Mouse (Mus musculus) ZHBTc4 (cell line): Measurements from ENCODE around the gene Neurl2.
"Not testable (repeated sequence)": the region's sequence is repeated elsewhere in the genome, so short reads cannot be mapped to it uniquely, and the experiment has no call there.

Source experiments
- DNase-seq: peaks from one replicate; pipeline ENCODE4 v3.0.0-alpha.2; 2011; ENCODE audit warnings: low read depth, low spot score

Gene Neurl2

DNA sequence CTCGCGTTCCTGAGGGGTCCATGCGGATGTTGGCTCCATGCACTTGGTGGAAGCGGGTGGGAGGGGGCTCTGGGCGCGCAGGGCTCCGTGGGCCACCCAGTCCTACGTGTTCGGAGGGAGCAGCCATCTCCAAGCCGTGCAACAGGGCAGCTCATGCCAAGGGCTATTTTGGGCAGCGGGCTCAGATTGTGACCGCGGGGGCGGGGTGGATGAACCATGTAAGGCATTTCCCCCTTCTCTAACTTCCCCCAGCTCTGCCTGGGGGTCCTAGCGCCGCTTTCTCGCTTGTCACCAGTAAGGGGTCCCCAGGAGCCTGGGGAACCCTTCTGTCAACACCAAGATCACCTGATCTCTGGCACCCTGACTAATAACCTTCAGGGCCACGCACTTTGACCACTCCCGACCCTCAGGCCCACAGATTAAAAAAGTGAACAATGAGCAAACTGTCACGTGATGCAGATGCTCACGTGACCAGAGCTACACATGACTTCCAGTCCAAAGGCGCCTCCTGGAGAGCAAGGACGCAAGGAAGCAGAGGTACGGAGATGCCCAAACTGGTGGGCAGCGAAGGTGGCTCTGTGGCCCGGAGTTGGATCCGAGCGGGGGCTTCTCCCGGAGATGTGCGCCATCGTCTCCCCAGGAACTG is at the start of gene Neurl2:
Gene Neurl2, minus strand, starts transcription at position 143 of the 646 bp plus-strand sequence.
- peak; percentile 98 for DNase-seq

GRCm38 (mm10) chr2:164882619-164883018 is 49.4 kb upstream of the Neurl2 start:
- no peak for DNase-seq

GRCm38 (mm10) chr2:164879568-164880277 is 46.5 kb upstream of the Neurl2 start:
- DNase-seq: peak; percentile 97

GRCm38 (mm10) chr2:164879228-164879567 is 45.9 kb upstream of the Neurl2 start, which contains the start of gene Pcif1:
Pcif1 (plus strand) TSS chr2:164879304.
- DNase-seq: peak; percentile 94

DNA sequence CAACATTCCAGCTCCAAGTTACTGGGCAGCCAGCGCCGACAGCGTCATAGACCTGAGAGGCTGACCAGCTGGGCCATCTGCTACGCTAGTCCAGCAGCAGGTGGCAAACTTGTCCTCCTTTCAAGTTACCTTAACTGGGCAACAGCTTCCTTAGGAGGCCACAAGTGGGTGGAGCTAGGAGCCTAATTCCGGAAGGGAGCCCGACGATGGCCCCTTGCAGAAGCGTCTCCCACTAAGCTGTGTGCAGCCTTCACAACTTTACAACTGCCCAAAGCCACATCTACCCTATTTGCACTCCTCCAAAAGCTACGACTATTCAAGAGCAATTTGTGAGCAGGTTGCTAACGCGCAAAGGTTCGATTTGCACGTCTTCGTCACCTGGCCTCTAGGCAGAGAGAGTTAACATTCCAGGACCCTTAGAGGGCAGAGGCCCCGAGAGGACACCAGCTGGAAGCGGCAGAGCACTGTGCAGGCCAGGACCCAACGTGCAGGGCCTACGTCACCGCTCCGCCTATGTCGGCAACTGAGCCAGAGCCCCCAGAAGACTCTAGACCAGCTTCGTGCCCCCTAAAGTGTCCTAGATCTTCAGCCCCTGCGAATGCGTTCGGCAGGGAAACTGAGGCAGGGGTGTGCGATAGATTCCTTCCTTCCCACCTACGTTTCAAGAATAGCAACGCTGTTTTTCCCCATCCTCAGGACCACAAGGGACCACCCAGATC is 45.4 kb upstream of the Neurl2 start:
- peak; percentile 75 for DNase-seq

GRCm38 (mm10) chr2:164877376-164878215 is 44.3 kb upstream of the Neurl2 start:
- peak; percentile 40 for DNase-seq

GRCm38 (mm10) chr2:164875648-164876047 is 42.4 kb upstream of the Neurl2 start:
- DNase-seq: not testable (repeated sequence)

- peak; percentile 86 for DNase-seq
Measured at GRCm38 (mm10) chr2:164874239-164874769, 41.0 kb upstream of the Neurl2 start.

DNA sequence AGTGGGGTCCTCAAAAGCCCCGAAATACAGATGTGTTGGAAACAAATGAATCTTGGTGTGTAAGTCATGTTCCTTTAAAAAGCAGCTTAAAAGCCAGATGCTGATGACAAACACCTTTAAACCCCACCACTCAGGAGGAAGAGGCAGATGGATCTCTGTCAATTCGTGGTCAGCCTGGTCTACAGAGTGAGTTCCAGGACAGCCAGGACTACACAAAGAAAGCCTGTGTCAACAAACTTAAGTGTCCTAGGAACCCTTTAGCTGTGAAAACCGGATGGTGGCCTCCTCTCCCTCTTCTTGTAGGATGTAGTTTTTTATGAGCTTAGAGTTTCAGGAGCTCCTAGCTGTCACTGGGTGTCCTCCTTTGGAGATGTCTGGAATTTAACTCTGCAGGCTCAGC is 40.4 kb upstream of the Neurl2 start:
- DNase-seq: no peak

GRCm38 (mm10) chr2:164871602-164872303 is 38.5 kb upstream of the Neurl2 start:
- peak; percentile 54 for DNase-seq

DNA sequence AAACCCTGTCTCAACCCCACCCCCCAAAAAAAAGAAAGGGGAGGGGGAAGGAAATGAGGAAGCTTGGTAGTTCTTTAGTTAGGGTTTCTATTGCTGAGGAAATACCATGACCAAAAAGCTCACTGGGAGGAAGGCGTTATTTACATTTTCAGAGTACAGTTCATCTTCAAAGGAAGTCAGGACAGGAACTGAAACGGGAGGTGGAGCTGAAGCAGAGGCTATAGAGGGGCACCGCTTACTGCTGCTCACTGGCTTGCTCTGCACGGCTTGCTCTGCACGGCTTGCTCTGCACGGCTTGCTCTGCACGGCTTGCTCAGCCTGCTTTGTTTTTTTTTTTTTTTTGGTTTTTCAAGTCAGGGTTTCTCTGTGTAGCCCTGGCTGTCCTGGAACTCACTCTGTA is 35.2 kb upstream of the Neurl2 start:
- no peak for DNase-seq

DNA sequence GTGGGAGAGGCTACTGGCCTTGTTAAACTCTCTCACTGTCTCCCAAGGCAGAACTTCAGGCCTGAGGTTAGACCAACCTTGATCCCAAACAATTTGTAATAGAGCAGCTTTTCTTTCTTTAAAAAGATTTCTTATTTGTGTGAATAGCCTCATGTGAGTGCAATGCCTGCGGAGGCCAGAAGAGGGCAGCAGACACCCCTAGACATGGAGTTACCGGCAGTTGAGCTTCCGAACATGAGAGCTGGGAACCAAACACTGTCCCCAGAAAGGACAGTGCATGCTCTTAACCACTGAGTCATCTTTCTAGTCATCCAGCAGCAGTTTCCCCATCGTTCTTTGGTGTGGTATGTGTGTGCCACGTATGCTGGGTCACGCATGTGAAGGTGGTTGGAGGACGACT is 34.3 kb upstream of the Neurl2 start:
- peak; percentile 86 for DNase-seq

GRCm38 (mm10) chr2:164866741-164867551 is 33.7 kb upstream of the Neurl2 start:
- peak; percentile 87 for DNase-seq

DNA sequence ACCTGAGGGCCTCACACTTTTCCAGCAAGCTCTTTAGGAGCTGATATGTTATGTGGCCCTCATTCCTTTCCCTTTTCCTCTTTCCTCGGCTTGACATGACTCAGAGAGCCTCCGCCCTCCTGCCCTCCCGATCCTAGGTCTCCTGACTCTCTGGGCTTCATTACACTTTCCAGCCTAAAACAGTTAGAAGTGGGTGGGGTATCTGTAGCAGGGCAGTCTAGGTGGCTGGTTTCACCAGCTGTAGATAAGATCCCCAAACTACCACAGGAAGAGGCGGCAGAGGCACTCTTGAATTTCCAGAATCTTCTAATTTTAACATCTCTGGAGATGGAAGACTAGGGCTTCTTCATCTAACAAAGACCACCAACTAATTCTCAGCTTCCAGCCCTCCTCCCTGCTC is 31.3 kb upstream of the Neurl2 start:
- no peak for DNase-seq

DNA sequence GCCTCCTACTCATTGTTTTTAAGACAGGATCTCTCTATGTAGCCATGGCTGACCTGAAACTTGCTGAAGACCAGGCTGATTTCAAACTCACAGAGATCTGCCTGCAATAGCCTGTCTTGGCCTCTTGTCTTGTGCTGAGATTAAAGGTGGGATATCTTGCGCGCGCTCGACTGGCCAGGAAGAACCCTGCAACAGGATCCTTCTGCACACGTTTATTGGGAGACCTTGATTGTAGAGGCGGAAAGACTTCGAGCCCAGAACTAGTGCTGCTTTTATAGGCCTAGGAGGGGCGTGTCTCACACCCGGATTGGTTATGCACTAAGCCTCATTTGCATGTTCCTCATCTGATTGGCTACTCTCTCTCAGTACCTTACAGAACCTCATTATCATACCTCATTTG is 30.2 kb upstream of the Neurl2 start:
- DNase-seq: peak; percentile 53

DNA sequence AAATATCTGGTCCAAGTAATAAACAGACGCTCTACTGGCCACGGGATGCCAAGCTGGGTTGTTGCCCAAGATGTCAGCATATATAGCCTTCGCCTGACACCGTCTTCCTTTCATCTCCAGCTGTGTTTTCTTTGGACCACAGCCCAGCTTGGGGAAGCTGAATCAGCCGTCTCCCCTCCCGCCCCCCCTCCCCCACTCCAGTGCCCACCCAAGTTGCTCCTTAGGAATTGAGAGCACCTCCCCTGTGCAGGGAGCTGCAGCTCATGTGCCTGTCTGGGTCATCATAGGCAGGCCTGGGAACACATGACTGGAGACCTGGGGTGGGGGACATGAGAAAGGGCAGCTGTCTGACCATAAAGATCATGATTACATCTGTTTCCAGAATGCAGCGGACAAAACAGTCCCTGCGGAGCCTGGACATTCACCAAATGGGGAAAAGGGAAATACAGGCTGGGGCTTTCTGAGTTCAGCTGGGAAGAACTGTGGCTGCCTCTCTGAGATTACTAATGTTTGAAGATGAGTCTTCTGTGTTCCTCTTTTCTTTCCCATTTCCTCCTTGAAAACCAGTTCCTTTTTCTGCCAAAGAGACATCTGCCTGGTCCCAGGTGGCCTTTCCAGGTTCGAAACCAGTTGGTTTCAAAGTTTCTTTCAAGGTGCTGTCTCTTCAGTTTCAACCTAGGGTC is 29.1 kb upstream of the Neurl2 start:
- DNase-seq: no peak

- no peak for DNase-seq
Measured at GRCm38 (mm10) chr2:164861094-164861493, 27.8 kb upstream of the Neurl2 start.

- DNase-seq: peak; percentile 75
Measured at GRCm38 (mm10) chr2:164859640-164860432, 26.6 kb upstream of the Neurl2 start.

GRCm38 (mm10) chr2:164859155-164859554 is 25.9 kb upstream of the Neurl2 start:
- DNase-seq: no peak
